Mouse (Mus musculus): ENCODE measurements around the gene Abcd4. TPM values are rescaled to one million over a fixed set of nuclear protein-coding genes. Genes with fewer than 3 reads are reported as not detected.

Gene Abcd4
- 4.1 and 7.4 TPM in 2 replicates for polyA plus RNA-seq (2012; ENCODE audit: low replicate concordance)

GRCm38 (mm10) chr12:84616977-84617630, at the start of gene Abcd4:
Gene Abcd4, minus strand, starts transcription at chr12:84617413.

GRCm38 (mm10) chr12:84640654-84641053, 23.4 kb upstream of the Abcd4 start, which contains the start of gene Vrtn:
Gene Vrtn, plus strand, starts transcription at chr12:84641019.

GRCm38 (mm10) chr12:84569336-84569970, 47.8 kb downstream of the Abcd4 start, which contains the start of gene Vsx2:
Gene Vsx2, plus strand, starts transcription at chr12:84569762.

Other genes with a start within 250 kb of the Abcd4 start
- gene Entpd5, start 208.4 kb downstream of the Abcd4 start, polyA plus RNA-seq (2012; ENCODE audit: low replicate concordance) = 2.0 and 8.9 TPM in 2 replicates
- 0.14 and 0.25 TPM in 2 replicates for gene Bbof1, start 208.3 kb downstream of the Abcd4 start, polyA plus RNA-seq (2012; ENCODE audit: low replicate concordance)
- gene Rnf113a2, start 200.2 kb downstream of the Abcd4 start, polyA plus RNA-seq (2012; ENCODE audit: low replicate concordance) = 18.0 and 29.7 TPM in 2 replicates
- 2.4 and 4.5 TPM in 2 replicates for gene Aldh6a1, start 166.4 kb downstream of the Abcd4 start, polyA plus RNA-seq (2012; ENCODE audit: low replicate concordance)
- gene Lin52, start 166.0 kb downstream of the Abcd4 start, polyA plus RNA-seq (2012; ENCODE audit: low replicate concordance) = 0.71 and 1.4 TPM in 2 replicates
- not detected in 2 replicates for gene Vsx2, start 47.7 kb downstream of the Abcd4 start, polyA plus RNA-seq (2012; ENCODE audit: low replicate concordance)
- gene Vrtn, start 23.6 kb upstream of the Abcd4 start, polyA plus RNA-seq (2012; ENCODE audit: low replicate concordance) = not detected in 2 replicates
- gene Syndig1l, start 81.4 kb upstream of the Abcd4 start, polyA plus RNA-seq (2012; ENCODE audit: low replicate concordance) = 0.57 and 1.3 TPM in 2 replicates
- gene Npc2, start 155.7 kb upstream of the Abcd4 start, polyA plus RNA-seq (2012; ENCODE audit: low replicate concordance) = 15.4 and 355 TPM in 2 replicates
- 23.6 and 39.8 TPM in 2 replicates for gene Isca2, start 155.8 kb upstream of the Abcd4 start, polyA plus RNA-seq (2012; ENCODE audit: low replicate concordance)

Data from hematopoietic multipotent progenitor cell, adult 10-12 weeks (in vitro differentiated cells).